Mouse (Mus musculus) heart, adult 8-10 months (tissue): ENCODE results near the gene Kpna1. TPM values are rescaled to one million over a fixed set of nuclear protein-coding genes. Genes with fewer than 3 reads are reported as not detected.
"Not testable (repeated sequence)": the region's sequence is repeated elsewhere in the genome, so short reads cannot be mapped to it uniquely, and the experiment has no call there.

ENCODE experiments used
- DNase-seq: peaks from one replicate; pipeline ENCODE4 v3.0.0; 2022; ENCODE audit warnings: low spot score
- total RNA-seq, 4 experiments: library from RNA; stranded (reverse); gene quantifications; 2 replicates each; pipeline ENCODE4 v1.2.4; 2022

The Kpna1 gene
- 100 to 1,000 TPM; 115 to 133 (median 122) TPM for total RNA-seq

DNA sequence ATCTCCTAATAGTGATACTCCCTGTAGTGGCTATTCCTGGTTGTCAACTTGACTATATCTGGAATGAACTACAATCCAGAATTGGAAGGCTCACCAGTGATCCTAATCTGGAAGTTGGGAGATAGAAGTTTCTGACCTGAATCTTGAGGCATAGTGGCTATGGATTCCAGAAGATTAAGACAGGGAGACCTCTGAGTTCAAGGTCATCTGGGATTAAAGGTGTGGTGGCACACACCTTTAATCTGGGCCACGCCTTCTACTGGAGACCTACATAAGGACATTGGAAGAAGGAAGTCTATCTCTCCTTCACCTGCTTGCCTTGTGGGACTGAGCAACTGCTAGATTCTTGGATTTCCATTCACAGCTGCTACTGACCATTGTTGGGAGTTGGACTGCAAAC, at the start of gene Kpna1:
Kpna1 (plus strand) TSS at position 301 of the 400 bp plus-strand sequence.
- not testable (repeated sequence) for DNase-seq

DNA sequence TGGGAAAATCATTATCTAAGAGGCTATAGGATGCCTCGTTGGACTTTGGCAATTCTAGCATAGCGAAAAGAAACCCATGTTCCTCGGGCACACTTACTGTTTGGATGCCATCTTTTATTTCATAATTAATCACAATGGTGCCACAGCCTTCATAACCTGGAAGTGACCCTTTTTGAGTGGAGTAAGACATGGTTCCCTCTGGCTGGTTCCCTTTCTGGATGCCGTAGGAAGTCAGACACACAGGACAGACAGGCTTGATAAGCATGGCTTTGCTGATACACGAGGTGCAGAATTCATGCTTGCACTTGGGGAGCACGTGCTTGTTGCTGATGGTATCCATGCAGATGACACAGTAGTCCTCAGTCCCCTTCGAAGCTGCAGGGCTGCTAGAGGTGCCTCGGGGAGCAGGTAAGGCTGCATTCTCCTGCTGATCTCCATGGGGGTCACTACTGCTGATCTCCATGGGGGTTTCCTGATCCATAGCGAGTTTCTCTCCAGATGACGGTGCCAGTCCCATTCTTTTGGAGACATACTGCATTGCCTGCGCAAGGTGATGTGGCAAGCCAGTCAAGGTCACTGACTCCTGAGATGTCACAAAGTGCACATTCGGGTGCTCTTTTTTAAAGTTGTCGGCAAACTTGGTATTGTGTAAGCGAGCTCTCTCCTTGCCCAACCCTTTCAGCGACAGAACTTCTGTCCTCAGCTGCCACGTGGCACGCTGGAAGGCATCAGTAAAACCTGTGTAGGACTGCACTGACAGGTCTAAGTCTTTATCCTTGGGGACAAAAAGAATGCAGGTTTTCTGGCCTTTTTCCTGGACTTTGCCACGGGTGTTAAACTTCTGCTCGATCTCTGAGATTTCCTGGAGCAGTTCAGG, 46.1 kb upstream of the Kpna1 start:
- no peak for DNase-seq

DNA sequence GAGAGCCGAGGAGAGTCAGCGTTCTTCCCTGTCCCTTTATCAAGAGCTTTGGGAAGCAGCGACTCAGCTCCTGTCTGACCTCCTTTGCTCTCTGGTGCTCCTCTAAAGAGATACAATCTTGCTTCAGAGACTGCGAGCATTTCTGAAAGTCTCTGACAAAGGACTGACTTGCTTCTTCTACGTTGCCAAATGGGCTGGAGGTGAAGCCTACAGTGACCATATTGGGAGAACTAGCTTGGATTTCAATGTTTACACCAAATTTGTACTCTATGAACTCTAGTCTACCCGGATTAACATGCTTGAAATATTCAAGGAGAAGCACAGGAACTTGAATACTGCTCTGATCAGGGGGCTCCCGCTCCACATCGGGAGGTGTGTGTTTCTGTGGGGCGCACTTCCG, 45.4 kb upstream of the Kpna1 start:
- no peak for DNase-seq

DNA sequence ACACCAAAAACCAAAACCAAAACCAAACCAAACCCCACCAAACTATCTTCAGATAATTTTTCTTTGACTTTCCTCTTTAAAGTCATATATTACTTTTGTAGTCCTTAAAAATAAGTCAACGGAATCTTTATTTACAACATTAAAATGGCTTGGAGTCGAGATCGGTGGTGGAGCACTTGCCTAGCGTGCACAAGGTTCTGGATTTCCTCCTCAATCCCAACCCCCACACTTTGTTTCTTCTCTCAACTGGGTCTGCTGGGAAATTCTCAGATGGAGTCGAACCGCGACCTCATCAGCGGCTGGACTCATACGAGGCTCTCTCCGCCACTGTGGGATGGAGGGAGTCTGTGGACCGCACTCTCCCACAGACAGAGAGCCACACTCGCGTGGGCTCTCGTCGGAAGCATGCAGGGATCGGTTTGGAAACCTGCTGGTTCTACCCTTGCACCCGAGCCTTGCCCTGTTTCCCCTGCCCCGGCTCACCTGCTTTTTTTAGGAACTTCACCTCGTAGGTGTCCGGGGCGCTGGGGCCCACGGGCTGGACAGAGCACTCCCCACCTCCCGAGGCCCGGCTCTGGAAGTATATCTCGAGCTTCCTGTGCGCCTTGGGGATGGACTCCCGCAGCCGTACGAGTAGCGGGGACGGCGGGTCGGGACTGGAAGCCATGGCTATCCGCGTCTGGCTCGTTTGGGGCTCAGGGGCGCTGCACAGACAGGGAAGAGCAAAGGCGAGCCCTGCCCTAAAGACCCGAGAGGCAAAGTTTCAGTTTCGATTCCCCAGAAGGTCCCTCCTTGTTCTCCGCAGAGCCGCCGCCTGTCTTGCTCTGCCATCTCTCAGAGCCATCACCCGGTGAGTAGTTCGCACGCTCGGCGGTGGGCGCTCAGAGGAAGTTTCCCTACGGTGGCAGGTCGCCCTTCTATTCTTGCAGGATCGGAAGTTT, 40.1 kb upstream of the Kpna1 start, which contains the start of the genes Parp9 and Dtx3l:
Parp9 (plus strand) TSS at position 260 of the 941 bp plus-strand sequence.
Dtx3l (minus strand) TSS at position 941 of the 941 bp plus-strand sequence.
- DNase-seq: peak; percentile 71

DNA sequence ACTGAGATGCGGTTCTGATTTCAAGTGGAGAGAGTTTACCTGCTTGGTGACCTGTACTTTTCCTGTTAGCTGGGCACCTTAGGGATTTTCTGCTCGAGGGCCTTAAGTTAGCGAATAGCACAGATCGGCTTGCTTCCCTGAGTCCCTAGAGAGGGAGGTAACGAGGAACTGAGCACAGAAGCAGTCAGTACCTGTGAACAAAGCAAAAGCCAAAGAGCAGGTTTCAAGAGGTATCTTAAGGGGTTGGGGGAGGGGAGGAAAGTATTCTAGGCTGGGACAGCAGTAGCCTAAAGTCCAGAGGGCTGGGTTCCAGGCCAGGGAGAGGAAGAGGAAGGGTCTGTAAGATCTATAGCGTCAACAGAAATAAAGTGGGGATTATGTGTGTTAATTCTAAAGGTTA, 39.3 kb upstream of the Kpna1 start:
- DNase-seq: no peak

GRCm38 (mm10) chr16:35939690-35940089, 38.9 kb upstream of the Kpna1 start:
- peak; percentile 93 for DNase-seq

GRCm38 (mm10) chr16:35941382-35941781, 37.2 kb upstream of the Kpna1 start:
- no peak for DNase-seq

GRCm38 (mm10) chr16:35949264-35949663, 29.3 kb upstream of the Kpna1 start:
- peak; percentile 90 for DNase-seq

- DNase-seq: no peak
Measured at GRCm38 (mm10) chr16:35951216-35951615, 27.3 kb upstream of the Kpna1 start.

DNA sequence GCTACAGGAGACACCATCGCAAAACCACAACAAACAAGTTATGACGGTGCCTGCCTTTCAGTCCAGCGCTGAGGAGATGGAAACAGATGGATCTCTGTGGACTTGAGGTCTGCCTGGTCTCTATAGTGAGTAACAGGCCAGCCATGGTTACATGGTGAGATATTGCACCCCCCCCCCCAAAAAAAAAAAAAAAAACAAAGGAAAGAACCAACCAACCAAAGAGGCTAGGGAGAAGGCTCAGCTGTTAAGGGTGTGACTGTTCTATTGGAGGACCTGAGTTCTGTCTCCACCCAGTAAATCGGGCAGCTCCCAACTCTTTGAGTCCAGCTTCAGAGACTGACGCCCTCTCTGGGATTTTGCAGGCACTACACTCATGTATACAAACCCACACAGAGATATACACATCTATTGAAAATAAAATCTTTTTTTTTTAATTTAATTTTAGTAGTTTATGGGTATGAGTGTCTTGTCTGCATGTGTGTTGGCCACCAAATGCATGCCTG, 25.9 kb upstream of the Kpna1 start:
- no peak for DNase-seq

- not testable (repeated sequence) for DNase-seq
Measured at GRCm38 (mm10) chr16:35965991-35966390, 12.6 kb upstream of the Kpna1 start.

DNA sequence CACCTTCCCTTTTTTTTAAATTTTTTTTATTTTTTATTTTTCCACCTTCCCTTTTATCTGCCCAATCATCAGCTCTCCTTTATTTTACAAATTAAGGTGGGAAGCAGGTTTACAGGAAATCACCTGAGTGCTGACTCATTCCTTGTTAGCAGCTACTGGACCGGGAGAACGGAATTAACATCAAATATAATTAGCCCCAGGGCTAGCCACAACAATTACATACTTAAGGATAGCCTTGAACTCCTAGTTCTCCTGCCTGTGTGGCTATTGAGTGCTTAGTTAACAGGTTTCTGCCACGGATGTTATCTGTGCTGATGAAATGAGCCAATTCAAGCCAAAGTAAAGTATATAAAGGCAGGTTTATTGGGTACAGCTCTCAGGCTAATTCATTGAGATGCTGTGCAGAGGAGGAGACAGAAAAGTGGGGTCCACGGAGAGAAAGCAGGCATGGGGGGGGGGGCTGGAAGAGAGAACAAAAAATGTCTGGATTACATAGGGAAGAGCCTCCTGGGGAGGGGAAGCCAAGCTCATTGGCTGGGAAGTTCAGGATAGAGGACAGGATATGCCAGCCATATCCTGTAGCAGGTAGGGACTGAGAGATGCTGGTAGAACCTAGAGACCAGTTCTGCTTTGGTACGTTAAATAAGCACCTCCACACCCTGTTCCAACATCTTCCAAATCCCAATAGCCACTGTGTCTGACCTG, 12.0 kb upstream of the Kpna1 start:
- DNase-seq: no peak

DNA sequence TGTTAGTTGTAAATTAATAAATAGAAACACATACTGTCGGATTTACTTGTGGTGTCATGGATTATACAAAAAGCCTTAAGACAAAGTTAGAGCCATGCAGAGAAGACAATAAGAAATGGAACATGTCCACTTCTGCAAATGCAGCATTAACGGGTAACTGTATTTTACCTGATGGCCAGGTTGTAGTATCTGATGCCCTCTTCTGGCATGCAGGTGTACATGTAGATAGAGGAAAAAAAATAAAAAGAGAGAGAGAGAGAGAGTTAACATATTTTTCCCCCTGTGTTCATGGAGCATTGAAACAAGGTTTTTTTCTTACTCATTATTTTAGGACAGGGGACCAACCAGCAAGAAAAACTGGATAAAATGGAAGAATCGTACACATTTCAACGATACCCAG, 11.2 kb upstream of the Kpna1 start:
- no peak for DNase-seq

- DNase-seq: no peak
Measured at GRCm38 (mm10) chr16:35968149-35968548, 10.4 kb upstream of the Kpna1 start.

DNA sequence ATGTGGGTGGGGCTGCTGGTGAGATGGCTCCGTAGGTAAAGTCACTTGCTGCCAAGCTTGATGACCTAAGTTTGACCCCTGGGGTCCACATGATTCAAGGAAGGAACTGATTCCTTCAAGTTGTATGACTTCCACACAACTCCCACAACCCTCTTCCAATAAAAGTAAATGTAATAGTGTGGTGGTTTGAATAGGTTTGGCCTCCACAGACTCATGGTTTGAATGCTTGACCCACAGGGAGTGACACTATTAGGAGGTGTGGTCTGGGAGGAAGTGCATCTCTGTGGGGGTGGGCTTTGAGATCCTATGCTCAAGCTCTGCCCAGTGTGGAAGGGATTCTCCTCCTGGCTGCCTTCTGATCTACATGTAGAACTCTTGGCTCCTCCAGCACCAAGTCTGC, 4.5 kb upstream of the Kpna1 start:
- no peak for DNase-seq

GRCm38 (mm10) chr16:35981363-35981821, 2.8 kb downstream of the Kpna1 start:
- DNase-seq: peak; percentile 100

DNA sequence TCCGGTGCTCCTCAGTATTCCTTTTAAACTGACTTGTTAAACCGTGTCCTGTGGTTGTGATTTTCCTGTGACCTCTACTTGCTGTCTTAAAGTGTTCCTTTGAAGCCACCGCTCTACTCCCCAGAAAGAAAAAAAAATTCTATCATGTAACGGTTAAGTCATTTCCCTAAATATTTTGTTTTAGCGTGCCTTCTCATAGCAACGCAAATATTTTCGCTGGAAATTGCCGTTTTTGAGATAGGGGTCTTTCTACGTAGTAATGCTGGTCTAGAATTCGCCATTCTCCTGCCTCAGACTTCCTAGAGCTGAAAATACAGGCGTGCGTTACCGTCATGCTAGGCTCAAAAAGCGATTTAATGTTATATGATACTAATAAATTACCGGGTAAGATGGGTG, 4.0 kb downstream of the Kpna1 start:
- DNase-seq: peak; percentile 11

- peak; percentile 88 for DNase-seq
Measured at GRCm38 (mm10) chr16:35982902-35983516, 4.5 kb downstream of the Kpna1 start.

DNA sequence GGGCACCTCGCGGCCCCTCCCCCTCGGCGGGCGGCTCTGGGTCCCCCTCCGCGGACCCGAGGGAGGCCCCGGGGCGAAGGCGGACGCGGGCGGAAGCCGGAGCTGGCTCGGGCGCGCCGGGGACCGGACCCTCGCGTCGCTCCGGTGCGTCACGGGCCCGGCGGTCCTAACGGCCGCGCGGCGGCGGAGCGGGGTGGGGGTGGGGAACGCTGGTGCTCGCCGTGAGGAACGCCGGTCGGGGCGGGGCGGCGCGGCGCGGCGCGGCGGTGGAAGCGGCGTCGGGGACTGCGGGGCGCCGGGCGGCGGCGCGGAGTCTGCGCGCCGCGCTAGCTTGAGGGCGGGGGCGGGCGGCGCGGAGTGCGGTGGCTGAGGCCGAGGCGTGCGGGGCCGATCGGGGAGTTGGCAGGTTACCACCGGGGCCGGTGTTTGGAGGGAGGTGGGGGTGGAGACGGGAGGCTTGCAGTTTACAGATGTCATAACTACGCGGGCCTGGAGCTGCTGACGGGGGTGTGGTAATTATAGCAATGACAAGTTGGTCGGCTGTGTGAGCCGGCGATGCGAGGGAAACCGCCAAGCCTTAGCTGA, 5.1 kb downstream of the Kpna1 start:
- peak; percentile 65 for DNase-seq

DNA sequence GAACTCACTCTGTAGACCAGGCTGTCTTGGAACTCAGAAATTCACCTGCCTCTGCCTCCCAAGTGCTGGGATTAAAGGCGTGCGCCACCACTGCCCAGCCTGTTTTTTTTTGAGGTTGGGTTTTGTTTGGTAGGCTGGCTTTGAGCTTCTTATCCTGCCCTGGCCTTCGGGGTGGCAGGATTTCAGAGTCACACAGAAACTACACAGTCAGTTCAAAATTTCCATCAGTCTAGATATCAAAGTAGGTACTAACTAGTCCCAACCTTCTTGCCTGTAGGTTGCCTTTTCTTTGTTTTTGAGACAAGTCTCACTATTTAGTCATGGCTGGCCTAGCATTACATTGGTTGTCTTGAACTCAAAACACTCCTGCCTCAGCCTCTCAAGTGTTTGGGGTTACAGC, 5.9 kb downstream of the Kpna1 start:
- no peak for DNase-seq
